Mouse (Mus musculus): ENCODE data around the gene Rpl23.

DNA sequence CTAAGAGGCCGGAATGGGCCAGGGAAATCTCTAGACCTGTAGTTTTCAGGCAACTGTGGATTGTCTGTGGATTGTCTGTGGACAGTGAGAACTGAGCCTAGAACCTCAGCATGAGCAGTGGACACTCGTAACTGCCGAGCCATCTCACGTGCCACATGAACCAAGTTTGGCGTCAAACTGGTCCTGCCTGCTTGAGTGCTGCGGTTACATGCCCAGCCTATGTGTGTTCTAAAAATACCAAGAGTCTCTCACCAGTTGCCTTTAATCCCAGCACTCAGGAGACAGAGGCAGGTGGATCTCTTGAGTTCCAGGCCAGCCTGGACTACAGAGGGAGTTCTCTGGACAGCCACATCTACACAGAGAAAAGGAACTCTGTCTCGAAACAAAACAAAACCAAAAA, 47.1 kb upstream of the Rpl23 start:
- TF ChIP-seq CTCF (IDR thresholded peaks at IDR 0.05; ENCODE audit: extremely low read depth, insufficient read depth, insufficient read length, insufficient replicate concordance) (no peak), POLR2A (IDR thresholded peaks at IDR 0.05; ENCODE audit: low read depth, low read length) (no peak)

All from spleen, adult 2 months (tissue).